Mouse (Mus musculus) small intestine, adult 2 months (tissue): ENCODE measurements around the gene Magix.

Experiments
- CTCF ChIP-seq: fragments of 200-500 bp; IDR thresholded peaks from 2 replicates; pipeline ENCODE4 v1.5.1; 2012; ENCODE audit warnings: low read depth, mild to moderate bottlenecking, control low read depth, inconsistent platforms, low read length, moderate library complexity, mixed read lengths; ENCODE audit not compliant: insufficient replicate concordance, insufficient read length; ENCODE audit errors: extremely low read depth
- POLR2A ChIP-seq: fragments of 200-500 bp; IDR thresholded peaks from 2 replicates; pipeline ENCODE4 v1.6.1; 2012; ENCODE audit warnings: low read depth, mild to moderate bottlenecking, control low read depth, inconsistent platforms, low read length, moderate library complexity

DNA sequence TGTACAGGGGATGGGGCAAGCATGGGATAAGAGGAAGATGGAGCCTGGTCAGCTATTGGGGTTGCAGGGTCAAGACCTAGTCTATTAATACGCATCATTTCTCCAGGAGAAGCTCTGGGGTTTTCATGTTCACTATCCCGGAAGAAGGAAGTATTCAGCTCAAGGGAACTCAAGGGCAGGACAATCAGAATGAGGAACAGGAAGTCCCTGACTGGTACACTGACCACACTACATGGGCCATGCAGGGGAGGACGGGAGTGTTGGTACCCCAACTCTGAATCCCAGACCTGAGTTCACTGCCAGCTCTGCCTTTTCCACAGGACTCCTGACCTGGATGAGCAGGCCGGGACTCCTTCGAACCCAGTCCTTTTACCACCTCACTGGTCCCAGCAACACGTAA, 48.5 kb downstream of the Magix start:
- TF ChIP-seq CTCF: no peak
- TF ChIP-seq POLR2A: no peak
